In genomic region chr1:159803711-159804110, GRCm38 (mm10) we compare ENCODE assay signal across 24 mouse cellular contexts.
"Had no signal": no experiment of that assay in that cellular context is flagged by ENCODE, and none has a peak within 500 bp of the region (broad histone marks: within the 10 kb centered on the region; RNA-seq: fewer than 3 reads in every experiment).

No protein-coding gene starts in this region.

- DNase-seq: gastrocnemius, postnatal 14 days; gastrocnemius, postnatal 36 days; heart, adult 18-20 months; heart, postnatal 14 days; heart, postnatal 36 days; kidney, adult 11 months; kidney, adult 2 months; kidney, adult 9 months; kidney, postnatal 14 days; kidney, postnatal 36 days; layer of hippocampus, postnatal 36 days; left cerebral cortex, postnatal 4 days; lung, adult 18-20 months had no signal

- H3K9ac ChIP-seq: heart, embryonic 13.5 days; heart, embryonic 15.5 days; hindbrain, embryonic 13.5 days; hindbrain, embryonic 15.5 days; kidney, embryonic 15.5 days; limb, embryonic 13.5 days; limb, embryonic 15.5 days; liver, embryonic 12.5 days; liver, embryonic 14.5 days had no signal

- H3K27ac ChIP-seq: heart, embryonic 13.5 days; heart, embryonic 15.5 days; hindbrain, embryonic 13.5 days; hindbrain, embryonic 15.5 days; hindbrain, postnatal 0 days; kidney, embryonic 15.5 days; kidney, postnatal 0 days; limb, embryonic 13.5 days; limb, embryonic 15.5 days; liver, embryonic 12.5 days; liver, embryonic 14.5 days had no signal

- H3K4me3 ChIP-seq: heart, embryonic 13.5 days; heart, embryonic 15.5 days; hindbrain, embryonic 13.5 days; hindbrain, embryonic 15.5 days; kidney, embryonic 15.5 days; limb, embryonic 13.5 days; limb, embryonic 15.5 days; liver, embryonic 12.5 days had no signal

- H3K36me3 ChIP-seq: heart, embryonic 13.5 days; heart, embryonic 15.5 days; hindbrain, embryonic 13.5 days; hindbrain, embryonic 15.5 days; kidney, embryonic 15.5 days; limb, embryonic 13.5 days; limb, embryonic 15.5 days; liver, embryonic 12.5 days had no signal

- H3K4me1 ChIP-seq: heart, embryonic 13.5 days; heart, embryonic 15.5 days; hindbrain, embryonic 15.5 days; kidney, embryonic 15.5 days; limb, embryonic 13.5 days; limb, embryonic 15.5 days; liver, embryonic 12.5 days had no signal

- H3K27me3 ChIP-seq: heart, embryonic 13.5 days; heart, embryonic 15.5 days; hindbrain, embryonic 13.5 days; hindbrain, embryonic 15.5 days; kidney, embryonic 15.5 days; limb, embryonic 13.5 days; limb, embryonic 15.5 days; liver, embryonic 12.5 days had no signal
